Mouse (Mus musculus) frontal cortex, postnatal 14 days (tissue): ENCODE measurements at regions not wholly inside any gene's neighbourhood (a gene's known extent, or its start where the extent isn't known, plus 50 kb on each side); places are given as distances from the start of the nearest gene placed in this dataset.

Source experiments
- DNase-seq, 2 experiments: peaks; one replicate each; pipeline ENCODE4 v3.0.0; 2022; ENCODE audit warnings: low spot score in 2 of 2

DNA sequence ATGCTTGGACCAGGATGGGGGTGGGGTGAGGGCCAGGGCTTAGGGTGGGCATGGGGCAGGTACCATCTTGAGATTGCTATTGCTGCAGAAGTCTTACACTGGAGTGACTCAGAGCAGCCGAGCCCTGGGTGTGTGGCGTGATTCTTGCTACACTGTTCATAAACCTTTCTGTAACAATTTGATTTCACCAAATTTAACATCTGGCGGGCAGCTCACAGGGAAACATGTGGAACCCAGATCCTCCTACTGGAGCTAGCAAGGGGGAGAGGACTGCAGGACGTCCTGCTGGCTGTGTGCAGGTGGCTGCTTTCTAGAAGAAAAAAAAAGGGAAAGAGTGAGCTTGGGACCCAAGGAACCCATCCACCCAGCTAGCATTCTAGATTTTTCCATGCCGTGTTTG lies 719.7 kb downstream of the Vrk1 start:
- DNase-seq = no peak

DNA sequence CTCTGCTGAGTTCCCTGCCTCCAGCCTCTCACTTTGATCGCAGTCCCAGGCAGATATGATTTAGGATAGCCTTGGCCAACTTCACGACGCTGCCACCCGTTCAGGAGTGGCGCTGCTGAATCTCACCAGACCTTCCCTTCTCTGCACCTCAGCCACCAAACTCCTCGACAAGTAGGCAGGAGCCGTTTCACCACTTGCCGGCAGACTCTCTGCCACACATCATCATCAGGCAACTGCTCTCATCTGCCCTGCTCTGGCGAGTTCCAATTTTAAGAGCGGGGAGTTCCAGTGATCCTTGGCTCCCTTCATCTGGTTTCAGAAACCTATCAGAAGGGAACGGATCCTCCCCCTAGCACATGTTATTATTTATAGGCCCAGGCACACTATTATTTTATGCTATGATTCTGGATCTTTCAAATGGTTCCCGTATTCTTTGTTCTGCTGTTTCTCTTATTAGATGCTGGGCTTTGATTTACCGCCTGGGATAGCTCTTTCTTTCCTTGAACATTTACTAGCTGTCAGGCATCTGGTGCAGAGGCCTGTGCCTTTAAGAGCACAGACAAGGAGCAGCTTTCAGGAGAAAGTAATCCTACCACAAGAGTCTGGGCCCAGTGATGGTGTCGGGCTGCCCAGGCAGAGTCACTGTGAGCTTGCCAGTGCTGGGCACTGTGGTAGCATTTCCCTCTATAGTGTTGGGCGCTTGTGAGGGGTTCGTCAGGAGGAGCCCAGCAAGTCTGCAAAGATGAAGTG lies 722.3 kb downstream of the Vrk1 start:
- no peak for DNase-seq

DNA sequence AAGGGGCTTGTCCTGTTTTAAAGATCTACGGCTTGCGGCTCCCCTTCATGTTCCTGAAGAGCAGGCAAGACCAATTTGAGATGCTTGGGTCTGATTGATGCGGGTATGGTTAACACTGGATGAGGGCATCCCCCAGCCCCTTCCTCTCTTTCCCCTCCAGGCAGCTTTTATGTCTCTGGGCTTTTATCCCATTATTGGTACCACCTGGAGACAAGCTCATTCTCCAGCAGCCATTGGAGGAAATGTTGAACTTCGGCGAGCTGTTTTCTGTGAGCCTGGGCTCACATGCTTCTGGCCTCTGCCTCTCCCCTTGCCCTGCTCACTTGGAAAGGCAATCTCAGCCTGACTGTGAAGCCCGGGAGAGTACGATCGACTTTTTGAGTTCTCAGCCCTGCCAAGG lies 738.7 kb downstream of the Vrk1 start:
- no peak for DNase-seq

DNA sequence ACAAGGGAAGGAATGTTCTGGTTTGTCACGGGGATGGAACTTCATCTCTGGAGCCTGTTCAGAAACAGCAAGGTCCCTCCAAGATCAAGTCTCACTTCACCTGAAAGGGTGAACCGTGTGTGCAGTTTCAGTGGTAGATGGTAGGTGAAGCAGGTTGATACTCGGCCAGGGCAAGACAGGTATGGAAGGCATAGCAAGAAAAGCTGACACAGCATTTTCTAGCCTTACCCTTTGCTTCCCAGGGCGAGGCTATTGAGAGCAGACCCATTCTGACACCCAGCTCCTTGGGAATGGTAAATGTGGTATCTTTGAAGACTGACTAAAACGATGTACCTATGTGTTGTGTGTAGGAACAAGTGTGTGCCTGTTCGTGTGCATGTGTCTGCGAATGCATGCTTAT lies 724.9 kb upstream of the 3110018I06Rik start:
- no peak for DNase-seq

DNA sequence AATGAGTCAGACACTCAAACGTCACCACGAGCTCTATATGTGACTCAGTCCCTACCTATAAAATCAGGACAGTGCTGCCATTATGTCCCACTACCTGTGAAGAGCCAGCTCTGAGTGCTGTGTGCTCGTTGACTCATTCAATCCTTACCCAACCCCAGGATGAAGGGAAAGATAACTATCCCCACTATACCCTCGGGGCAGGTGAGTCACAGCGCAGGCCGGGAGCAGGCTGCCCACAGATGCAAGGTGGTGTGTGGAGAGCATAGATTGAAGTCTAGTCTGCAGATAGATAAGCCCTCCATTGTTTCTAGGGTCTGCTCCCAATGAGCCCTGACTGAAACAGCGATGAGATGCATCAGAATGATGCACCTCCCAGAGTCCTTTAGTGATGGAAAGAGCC lies 723.9 kb upstream of the 3110018I06Rik start:
- DNase-seq = no peak

DNA sequence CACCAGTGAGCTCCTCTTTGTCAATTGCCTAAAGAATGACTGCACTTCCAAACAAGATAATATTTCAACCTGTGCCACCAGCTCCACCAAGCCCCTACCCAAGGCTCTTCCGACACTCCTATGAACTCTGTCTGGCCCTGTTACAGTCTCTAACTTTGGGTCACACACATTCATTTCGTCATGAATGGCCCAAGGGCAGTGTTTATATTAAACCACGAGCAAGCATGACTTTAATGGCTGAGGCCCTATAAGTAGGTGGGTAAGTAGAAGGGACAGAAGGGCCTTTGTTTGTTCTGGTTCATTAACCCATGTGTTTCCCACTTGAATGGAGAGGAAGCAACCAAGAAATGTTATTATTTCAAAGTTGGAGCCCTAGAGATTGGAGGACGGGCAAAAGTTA lies 714.9 kb upstream of the 3110018I06Rik start:
- DNase-seq = no peak

DNA sequence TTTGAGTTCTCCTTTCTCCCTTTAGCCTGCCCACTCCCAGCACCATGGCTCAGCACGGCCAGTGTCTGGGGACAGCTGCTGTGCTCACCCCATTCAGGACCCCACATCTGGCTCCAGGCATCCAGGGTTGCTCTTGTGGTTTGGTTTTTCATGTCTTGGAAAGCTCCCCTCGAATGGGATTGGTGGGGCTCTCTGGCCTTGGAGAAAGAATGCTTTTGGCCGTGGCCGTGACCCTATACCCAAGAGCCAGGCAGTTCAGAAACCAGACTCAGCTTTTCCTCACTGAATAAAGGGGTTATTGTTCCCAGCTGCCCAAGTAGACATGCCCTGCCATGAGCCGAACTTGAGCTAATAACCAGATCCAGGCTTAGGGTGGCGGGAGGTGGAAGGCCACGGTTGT lies 691.8 kb upstream of the 3110018I06Rik start:
- DNase-seq = no peak

DNA sequence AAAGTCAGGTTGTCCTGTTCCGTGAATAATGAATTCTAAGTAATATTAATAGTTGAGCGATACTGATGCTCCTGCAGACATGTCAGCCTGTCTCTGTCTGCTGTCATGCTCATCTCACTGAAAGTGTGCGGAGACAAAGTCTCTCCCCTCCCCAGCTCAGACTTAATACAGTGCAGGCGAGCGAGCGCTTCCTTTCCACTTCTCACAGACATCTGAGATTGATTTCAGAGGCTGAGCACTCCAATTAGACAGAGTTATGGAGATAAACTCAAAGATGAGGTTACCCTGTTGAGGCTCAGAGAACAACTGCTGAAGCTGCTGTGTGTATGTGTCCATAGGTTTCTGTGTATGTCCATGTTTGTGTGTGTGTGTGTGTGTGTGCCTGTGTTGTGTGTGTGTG lies 668.7 kb upstream of the 3110018I06Rik start:
- DNase-seq = no peak

DNA sequence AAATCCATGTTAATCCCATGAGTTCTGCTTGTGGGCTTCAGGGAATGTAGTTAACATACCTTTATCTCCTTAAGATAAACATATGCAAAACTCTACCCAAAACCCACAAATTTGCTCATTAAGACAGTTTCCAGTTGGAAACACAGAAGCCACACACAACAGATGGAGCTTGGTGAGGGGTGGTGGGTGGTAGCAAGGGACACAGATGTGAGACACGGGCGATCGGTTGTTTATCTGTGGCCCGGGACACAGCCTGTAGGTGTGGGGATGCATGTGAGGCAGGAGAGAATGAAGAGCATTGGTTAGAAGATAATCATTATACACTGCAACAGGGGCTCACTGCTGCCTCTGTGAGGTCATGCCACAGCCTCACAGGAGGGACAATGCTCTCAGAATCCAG lies 666.1 kb upstream of the 3110018I06Rik start:
- DNase-seq = no peak

DNA sequence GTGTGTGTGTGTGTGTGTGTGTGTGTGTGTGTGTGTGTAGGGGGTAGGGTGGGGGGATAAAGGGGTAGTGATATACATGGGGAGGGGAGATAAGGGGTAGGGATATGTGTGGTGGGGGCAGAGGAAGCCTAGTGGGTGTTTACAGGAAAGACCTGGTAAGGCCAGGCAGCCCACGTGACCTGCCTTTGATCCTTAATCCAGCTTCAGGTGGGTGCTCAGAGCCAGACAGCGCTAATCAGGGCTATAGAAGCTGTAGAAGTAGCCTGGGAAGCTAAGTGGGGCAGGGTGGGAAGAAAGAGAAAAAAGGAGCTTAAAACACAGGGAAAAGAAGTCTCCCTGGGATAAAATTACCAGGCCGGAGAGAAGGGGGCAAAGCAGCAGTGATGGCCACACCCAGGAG lies 659.9 kb upstream of the 3110018I06Rik start:
- no peak for DNase-seq

DNA sequence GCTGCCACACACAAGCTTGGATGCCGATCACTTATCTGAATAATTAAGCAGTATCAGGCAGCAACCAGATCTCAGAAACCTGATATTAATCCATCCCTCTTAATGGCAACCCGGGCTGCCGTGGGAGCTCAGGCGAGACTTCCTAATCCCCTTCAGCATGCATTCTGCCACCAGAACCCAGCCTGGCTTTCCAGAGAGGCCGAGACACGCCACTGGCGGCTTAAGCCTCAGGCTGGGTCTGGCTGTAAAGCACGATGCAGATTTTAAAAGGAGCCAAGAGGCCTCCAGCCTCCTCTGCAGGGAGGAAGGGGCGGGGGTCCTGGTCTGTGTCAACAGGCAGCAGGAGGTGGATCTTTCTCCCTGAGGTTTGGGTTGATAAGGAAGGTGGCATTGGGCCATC lies 659.1 kb upstream of the 3110018I06Rik start:
- DNase-seq = no peak

DNA sequence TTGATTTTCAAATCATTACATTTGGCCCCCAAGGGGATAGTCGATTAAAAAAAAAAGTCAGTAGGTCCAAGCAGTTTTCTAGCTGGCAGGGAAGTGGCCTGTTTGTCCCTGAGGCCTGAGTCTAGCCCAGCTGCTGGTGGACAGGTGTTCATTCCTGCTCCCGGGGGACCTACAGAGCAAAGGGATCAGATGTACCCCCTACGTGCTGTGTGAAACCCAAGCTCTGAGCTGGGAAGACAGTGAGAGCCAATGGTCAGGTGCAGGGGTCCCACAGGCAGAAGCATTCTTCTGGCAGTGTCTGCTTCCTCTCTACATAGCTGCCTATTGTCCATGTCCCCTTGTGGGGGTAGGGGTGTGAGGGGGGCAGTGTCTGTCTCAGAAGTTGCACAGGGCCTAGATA lies 653.2 kb upstream of the 3110018I06Rik start:
- DNase-seq = no peak

DNA sequence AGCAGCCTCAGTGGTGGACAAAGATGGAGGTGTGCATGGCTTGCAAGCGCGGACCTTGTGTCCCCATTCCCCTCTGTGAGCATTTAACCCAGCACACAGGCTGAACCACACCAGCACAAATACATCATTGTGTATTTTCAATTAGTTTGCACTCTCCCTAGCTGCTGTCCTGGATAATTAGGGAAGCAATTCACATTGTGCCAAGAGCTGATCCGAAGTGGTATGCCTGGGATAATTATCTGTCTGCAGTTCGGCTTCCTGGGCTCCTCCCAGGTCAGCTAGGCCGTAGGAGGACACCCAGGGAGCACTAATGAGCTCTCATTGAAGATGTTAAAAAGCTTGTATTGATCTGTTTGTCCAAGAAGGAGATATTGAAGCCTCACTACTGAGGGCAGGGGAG lies 648.8 kb upstream of the 3110018I06Rik start:
- DNase-seq = no peak

DNA sequence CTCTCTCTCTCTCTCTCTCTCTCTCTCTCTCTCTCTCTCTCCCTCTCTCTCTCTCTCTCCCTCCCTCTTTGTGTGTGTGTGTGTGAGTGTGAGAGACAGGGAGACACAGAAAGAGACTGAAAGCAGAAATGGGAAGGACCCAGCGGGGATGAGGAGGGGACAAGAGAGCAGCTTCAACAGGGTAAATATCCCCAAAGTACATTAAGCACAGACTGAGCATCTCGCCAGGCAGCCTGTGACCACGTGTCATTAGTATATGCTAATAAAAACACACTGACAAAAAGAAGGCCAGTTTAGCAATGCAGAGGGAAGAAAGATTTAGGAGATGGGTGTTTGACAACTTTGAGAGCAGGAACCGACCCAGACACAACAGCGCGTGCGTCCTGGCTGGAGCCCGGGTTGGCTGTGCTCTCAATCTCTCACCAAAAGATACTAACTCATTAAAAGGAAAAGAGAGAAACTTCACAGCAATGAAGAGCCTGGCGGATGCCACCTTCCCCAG lies 648.2 kb upstream of the 3110018I06Rik start:
- DNase-seq = no peak

DNA sequence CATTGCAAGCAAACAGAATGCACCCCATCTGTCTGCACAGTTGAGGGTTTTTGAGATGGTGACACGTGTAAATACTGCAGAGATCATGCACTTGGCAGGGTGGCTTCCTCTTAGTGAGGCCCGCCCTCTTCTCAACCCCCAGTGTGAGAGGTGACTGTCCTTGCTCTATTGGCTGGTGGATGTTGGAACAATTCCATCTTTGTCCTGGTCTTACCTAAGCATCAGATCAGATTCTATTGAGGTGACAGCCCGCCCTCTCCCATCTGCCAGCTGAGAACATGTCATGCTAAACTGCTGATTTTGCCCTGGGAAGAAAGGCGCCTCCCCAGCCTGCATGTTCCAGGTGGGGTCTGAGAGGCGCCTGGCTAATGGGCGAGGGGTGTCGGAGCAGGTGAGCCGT lies 646.4 kb upstream of the 3110018I06Rik start:
- DNase-seq = no peak

DNA sequence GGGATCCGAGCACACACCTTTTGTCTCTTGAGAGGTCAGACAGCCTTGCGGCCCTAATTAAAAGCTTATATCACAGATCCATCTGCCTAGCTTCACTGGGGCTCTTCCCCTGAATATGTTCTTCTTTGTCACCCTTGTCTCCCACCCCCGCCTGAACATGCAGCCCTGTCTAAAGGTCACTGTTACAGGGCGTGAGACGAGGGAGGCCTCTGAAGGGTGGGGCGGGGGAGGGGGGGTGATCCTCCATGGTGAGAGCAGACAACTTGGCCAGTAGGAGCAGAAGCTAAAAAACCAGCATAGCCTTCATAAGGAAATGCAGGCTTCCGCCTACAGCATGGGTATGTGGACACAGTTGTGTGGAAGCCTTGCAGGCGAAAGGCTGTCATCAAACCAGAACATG lies 646.0 kb upstream of the 3110018I06Rik start:
- DNase-seq = no peak

DNA sequence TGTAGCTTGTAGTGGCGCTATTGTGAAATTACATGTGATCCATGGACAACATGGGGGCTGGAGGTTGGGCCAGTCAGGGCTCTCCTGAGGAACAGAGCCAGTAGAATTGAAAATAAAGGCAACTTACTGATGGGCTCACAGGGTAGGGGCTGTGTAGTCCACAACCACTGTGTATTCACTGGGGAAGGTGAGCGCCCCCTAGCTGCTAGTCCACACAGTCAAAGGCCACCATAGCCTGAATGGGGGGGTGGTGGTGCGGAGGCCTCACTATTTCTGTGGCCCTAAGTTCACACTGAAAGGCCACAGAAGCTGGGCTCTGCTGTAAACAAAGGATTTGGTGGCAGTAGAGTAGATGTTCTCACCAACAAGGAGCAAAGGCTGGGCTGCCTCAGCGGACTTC lies 636.8 kb upstream of the 3110018I06Rik start:
- DNase-seq = no peak

DNA sequence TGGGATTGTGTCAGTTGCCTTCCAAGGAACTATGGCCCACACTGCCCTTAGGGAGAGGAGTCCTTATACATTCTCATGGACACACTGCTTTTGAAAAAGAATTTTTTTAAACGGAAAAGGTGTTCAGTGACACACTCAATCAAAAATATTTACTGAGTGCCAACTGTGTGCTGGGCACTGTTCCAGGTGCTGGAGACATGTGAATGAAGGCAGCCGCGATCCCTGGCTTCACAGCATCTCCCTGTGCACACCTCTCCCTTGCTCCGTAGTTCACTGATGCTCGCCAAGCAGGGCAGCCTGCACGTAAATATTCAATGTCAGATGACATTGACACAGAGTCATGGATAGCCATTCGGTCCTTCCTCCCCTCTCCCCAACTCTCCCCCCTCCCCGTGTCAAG lies 635.7 kb upstream of the 3110018I06Rik start:
- DNase-seq = no peak

DNA sequence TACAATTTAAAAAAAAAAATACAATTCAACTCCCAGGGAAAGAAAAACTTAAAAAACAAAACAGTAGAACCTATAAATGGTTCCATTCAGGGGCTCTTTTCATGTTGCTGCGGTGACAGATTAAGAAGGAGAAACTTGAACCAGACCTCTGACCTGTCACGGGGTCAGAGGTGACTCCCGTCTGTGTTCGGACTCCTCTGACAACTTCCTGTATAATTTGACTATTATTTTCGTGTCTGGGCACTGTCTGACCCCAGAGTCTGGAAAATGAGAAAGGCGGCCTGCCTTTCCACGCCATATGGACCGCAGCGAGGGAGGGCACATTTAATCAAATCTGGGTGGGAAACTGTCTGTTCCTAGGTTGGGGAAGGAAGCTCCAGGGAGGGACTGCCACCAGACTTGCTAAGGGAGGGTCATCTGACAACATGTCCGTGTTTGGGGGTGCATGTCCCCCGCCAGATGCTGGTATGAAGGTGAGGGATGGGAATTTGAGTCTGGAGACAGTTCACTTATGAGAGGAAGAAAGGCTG lies 634.7 kb upstream of the 3110018I06Rik start:
- DNase-seq = no peak

DNA sequence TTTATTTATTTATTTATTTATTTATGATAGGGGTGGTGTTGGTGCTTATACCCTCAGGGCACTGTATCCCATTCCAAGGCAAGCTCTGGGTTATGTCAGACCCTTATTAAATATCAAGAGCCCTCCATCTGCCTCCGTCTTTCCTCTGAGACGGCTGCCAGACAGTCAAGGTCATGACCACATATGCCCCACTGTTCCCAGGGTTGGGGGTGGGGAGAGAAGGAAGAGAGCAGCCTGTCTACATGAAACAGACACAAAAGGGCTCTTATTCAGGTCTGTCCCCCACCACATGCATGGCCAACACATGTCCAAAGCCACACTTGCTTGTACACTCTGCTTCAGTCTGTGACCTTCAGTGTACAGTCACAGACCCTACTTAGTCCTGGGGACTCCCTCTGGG lies 632.9 kb upstream of the 3110018I06Rik start:
- no peak for DNase-seq

DNA sequence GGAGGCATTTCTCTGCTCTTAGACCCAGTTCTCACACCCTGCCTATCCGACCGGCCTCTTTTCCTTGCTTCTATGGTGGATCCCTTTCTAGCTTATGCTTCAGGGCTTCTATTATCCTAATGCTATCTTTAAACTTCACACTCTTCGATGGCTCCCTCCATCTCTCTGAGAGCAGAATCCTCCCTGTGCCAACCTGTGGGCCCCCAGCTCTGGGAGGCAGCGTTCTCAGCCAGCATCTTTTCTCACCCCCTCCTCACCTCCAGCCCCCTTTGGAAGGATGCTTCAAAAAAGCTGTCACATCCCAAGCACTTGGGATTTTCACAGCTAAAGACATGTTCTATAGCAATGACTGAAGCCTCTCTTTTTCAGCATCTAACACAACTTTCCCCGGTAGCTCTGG lies 626.8 kb upstream of the 3110018I06Rik start:
- no peak for DNase-seq

DNA sequence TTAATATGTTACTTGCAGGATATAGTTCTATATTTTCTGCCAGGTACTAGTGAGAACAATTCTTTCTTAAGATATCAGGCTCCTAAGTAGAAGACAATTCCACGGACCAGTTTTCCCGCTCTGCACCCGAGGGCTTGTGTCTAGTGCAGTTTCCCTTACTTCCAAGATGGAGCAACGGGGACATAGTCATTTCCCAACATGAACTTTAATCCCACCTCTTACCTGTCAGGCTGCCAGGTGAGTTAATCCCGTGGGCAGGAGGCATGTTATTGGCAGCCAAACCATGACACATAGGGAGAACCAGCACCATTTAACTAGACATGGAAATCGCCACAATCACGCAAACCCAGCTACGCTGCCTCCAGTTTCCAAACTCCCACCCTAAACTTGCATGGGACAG lies 624.4 kb upstream of the 3110018I06Rik start:
- DNase-seq = no peak

DNA sequence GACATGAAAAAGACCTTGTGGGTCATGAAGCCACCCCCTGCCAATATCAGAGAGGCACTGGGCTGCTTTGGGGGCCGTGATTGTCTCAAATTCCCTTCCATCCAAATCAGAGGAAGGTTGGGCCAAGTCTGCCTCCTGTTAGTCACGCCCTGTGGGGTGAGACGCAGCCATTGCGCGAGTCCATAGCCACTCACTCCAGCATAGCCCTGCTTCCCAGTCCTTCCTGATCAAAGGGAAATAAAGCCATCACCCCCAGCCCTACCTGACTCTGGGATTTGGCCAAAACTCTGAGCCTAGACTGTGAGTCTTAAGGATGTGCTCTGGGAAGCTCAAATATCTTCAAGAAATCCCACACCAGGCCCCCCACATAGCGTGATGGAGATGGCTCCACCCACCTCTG lies 620.4 kb upstream of the 3110018I06Rik start:
- DNase-seq = no peak

DNA sequence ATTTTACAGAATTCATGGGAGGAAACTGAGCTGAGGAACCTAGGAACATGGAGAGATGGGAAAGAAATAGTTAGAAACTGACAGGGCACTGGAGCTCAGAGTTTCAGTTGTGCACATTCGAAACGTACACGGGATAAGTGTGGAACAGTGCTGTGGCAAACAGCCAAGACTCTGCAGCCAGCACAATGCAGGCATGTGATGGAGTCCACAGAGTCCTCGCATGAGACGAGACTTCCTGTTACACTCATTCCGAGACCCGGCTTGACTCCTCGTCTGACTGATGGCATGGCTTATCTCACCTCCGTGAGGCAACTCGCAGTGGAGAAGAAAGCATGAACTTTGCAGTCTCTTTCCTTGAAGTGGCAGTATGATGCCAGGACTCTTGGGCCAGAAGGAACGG lies 617.0 kb upstream of the 3110018I06Rik start:
- no peak for DNase-seq
